Mouse (Mus musculus) cerebellum, adult 2 months (tissue): Measurements from ENCODE around the gene Pnpo.

Source experiments
- CTCF ChIP-seq: fragments of 200-500 bp; IDR thresholded peaks from 2 replicates; pipeline ENCODE4 v1.5.1; 2011; ENCODE audit warnings: low read depth, mild to moderate bottlenecking, control low read depth, low read length, moderate library complexity, borderline replicate concordance; ENCODE audit not compliant: insufficient read depth
- POLR2A ChIP-seq: fragments of 200-500 bp; IDR thresholded peaks from 2 replicates; pipeline ENCODE4 v1.6.1; 2011; ENCODE audit warnings: low read length, control low read depth, borderline replicate concordance; ENCODE audit not compliant: insufficient read depth

DNA sequence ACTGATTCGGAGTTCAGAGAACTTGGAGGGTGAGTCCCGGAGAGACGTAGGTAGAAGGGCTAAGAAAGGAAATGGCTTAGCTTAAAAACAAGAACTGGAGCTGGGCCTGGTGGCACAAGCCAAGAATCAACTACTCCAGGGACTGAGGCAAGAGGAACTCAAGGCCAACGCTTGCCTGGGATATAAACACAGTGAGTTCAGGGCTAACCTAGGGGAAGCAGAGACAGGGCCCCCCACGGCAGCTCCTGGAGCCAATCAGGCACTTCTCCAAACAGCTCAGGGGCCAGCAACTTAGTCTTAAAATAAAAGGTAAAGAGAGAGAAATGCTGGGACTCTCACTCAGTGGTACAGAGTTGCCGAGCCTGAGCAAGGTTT is 5.4 kb downstream of the Pnpo start:
- TF ChIP-seq CTCF, result no peak
- no peak for TF ChIP-seq POLR2A
